Mouse (Mus musculus): ENCODE measurements around the gene Actr8.

Actr8 gene

GRCm38 (mm10) chr14:29996000-29996751 is 18.0 kb downstream of the Actr8 start:
- no peak for DNase-seq (ENCODE audit: low spot score in 2 of 2)

DNA sequence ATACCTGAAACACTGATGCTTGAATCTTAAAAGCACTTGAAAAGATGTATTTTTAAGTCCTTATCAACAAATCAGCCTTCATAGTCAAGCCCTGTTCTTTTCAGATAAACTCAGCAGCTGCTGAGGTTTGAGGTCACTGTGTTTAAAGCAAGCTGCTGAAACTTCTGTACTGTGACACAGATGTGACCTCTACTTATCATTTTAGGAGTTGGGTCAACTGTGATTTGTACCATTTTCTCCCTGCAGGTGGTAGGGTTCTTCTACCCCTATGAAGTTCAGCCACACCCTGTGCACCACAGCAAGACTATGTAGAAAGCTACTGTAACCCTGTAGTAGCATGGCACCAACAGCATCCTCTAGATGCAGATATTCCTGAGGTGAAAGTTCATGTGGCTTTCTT is 19.2 kb downstream of the Actr8 start:
- no peak for DNase-seq (ENCODE audit: low spot score in 2 of 2)

- DNase-seq (ENCODE audit: low spot score in 2 of 2): peak in 1 of 2 experiments; percentile 20
Measured at GRCm38 (mm10) chr14:29998747-29999474, 20.8 kb downstream of the Actr8 start.

DNA sequence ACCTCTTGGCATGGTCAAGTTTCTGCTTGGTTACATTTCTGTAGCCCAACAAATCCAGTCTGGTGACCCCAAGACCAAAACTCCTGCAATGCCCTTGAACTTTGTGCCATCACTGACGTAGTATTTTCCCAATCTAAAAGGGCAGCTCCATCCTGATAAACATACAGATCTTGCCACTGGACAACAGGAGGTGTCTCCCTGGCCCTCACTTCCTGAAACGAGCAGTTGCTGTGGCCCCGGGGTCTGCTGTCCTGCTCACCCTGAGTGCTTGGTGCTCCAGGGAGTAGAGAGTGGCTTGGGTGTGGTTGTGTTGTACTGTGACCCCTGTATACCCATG is 21.3 kb downstream of the Actr8 start:
- no peak for DNase-seq (ENCODE audit: low spot score in 2 of 2)

- peak in 1 of 2 experiments; percentile 40 for DNase-seq (ENCODE audit: low spot score in 2 of 2)
Measured at GRCm38 (mm10) chr14:30008733-30009575, 30.8 kb downstream of the Actr8 start, which contains the start of the genes Il17rb and Chdh. Gene Il17rb, minus strand, starts transcription at chr14:30008896. Gene Chdh, plus strand, starts transcription at chr14:30009023.

- DNase-seq (ENCODE audit: low spot score in 2 of 2): peak in 1 of 2 experiments; percentile 51
Measured at GRCm38 (mm10) chr14:30009864-30010560, 31.9 kb downstream of the Actr8 start.

DNA sequence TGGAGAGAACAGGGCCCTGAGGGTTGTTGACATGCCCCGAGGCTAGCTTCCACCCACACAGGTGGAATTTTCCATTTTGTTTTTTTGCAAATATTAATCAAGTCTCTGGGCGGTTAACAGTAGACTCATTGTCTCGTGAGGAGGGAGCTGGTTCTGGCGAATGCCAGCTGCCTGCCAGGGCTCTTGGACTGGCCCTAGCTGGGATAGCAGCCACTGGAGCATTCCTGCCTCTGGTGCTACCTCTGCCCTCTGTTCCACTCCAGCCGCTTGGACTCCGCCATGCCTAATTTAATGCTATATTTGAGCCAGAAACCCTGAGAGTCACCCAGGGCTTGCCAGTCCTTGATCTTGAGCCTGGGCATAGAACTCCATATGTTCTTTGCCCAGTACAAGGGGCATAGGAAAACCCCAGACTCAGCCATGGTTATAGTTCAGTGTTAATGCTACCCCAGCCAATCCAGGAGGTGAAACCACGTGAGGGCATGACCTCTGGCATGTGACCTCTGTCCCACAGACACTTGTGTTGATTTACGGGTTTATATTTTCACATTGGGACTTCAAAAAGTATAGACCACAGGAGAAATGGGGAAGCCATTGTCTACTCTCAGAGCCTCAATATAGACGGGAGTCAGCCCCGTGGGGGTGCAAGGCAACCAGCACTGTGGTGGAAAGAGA is 33.9 kb downstream of the Actr8 start:
- no peak for DNase-seq (ENCODE audit: low spot score in 2 of 2)

DNA sequence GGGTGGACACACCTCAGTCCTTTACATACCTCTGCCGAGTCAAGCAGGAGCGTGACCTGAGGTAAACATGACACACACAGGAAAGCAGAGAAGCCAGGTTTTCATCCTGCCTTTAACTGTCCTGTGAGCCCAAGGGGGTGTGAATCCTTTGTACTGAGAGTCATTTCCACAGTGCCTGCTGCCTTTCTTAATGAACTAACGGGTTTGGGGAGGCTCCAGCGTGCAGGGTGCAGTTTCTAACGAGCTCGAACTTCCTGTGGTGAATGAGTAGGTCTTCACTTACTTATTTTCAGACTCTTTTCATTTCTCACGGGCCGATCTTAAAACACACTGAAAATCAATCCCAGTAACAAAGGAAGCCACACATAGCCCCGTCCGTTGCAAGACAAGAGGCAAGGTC is 36.4 kb downstream of the Actr8 start:
- DNase-seq (ENCODE audit: low spot score in 2 of 2): no peak

GRCm38 (mm10) chr14:30015008-30015407 is 36.9 kb downstream of the Actr8 start:
- DNase-seq (ENCODE audit: low spot score in 2 of 2): no peak

DNA sequence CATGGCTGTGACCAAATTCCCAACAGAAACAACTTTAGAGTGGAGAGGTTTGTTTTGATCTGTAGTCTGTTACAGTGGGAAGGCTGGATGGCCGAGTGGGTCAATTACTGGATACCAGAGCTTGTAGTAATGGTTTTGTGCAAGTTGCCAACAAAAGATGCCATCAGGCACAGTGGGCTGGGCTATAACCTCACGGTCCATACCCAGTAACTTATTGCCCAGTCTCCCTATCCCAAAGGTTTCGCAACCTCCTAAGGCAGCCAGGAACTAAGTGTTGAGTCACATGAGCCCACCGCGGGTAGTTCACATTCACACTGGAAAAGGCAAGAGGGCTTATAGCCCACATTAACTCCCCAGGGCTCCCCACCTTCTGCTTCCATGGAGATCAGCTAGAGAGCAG is 38.5 kb downstream of the Actr8 start:
- no peak for DNase-seq (ENCODE audit: low spot score in 2 of 2)

DNA sequence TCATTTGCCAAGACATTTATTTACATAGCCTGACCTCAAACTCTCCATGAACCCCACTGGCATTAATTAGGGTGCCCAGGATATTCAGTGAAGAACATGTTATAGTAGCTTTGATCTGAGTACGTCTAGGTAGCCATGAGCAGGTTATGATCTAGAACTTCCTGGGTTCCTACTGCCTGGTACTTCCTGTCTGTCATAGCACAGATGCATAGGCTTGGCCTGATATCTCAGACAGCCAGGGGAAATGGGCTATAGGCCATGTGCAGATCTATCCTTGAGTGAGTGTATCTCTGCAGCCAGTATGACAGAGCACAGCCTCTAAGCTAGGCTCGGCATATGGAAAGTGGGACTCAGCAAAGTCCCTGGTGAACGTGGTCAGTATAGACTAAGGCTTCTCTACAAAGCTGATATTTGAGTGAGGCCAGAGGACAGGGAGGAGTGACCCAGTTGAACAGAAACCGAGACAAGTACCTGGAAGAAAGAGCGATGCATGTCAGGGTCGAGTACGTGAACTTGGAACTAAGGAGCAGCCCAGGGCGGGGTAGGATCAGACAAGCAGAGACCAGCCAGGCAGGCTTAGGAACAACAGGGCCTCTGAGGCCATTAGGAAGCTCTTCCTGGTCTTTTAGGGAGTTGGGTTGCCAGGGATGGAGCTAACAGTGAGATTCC is 39.8 kb downstream of the Actr8 start:
- DNase-seq (ENCODE audit: low spot score in 2 of 2): no peak

DNA sequence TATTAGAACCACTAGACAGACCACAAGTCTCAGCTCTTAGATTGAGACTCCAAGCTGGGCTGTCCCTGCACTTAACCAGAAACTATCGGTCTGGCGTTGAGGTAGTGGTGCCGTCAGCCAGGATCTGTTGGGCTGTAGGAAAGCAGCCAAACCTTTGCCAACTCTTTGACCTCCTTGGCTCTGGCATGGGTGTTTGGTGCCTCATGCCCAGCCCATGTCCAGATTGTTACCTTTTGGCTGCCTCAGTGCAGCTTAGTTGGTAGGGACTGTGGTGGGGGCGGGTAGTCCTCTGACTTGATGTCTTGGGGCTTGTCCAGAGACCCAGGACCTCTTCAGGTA is 40.3 kb downstream of the Actr8 start:
- DNase-seq (ENCODE audit: low spot score in 2 of 2): no peak

GRCm38 (mm10) chr14:30018846-30019245 is 40.7 kb downstream of the Actr8 start:
- no peak for DNase-seq (ENCODE audit: low spot score in 2 of 2)

- DNase-seq (ENCODE audit: low spot score in 2 of 2): no peak
Measured at GRCm38 (mm10) chr14:30019375-30019774, 41.2 kb downstream of the Actr8 start.

GRCm38 (mm10) chr14:30019792-30020575 is 41.8 kb downstream of the Actr8 start:
- no peak for DNase-seq (ENCODE audit: low spot score in 2 of 2)

GRCm38 (mm10) chr14:30022471-30022870 is 44.3 kb downstream of the Actr8 start:
- no peak for DNase-seq (ENCODE audit: low spot score in 2 of 2)

DNA sequence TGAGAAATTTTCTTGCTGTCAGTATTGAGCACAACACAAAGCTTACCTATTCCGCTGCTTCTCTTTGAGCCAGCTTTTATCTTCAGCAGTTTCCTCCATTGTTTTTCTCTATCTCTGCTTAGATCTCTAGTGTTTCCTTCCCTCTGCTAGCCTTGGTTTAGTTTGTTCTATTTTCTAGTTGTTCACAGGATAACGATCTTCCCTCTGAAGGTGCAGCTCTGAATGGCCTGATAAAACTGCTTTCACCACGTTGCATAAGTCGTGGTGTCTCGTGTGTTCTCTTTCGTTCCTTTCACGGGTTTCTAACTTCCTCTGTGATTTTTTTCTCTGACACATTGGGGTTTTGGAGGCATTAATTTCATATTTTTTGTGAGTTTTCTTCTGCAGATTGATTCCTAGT is 46.2 kb downstream of the Actr8 start:
- DNase-seq (ENCODE audit: low spot score in 2 of 2): no peak

DNA sequence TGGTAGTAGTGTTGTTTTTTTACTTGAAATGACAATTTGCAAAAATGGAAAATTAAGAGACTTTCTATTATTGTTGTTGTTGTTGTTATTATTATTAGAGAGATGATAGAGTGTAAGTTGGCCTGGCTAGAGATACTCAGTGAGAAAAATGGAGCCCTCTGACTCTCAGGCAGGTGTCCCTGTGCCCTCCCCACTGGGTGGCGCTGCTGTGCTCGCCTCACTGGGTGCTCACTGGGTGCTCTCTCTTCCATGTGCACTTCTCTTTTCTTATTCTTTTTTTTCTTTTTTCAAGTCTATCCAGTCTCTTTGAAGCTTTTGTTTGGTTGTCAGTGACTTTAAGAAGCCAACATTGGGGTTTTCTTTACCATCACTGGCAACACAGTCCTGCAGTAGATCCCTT is 49.2 kb downstream of the Actr8 start:
- DNase-seq (ENCODE audit: low spot score in 2 of 2): no peak

- no peak for DNase-seq (ENCODE audit: low spot score in 2 of 2)
Measured at GRCm38 (mm10) chr14:30033405-30033804, 55.3 kb downstream of the Actr8 start.

DNA sequence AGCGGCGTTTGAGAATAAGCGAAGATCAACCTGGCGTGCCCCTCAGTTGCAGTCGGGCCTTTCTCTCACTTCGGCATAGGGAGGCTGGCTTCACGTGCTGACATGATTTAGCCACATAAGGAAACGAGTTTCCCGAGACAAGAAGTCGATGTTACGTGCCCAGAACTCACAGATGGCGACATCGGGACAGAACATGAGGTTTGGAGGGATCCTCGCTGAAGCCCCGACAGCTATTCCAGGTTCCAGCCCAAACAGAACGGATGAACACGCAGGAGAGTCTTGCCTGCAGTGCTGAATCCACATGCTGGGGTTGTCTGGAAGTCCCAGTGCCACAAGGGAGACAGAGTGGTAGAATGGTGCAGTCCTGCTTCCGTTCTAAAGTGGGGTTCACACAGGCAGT is 60.3 kb downstream of the Actr8 start:
- no peak for DNase-seq (ENCODE audit: low spot score in 2 of 2)
